Mouse (Mus musculus) G1E (cell line): Measurements from ENCODE around the gene Ctse.

Source experiments
- CTCF ChIP-seq: IDR thresholded peaks from 2 replicates; pipeline ENCODE4 v1.5.1; 2012; ENCODE audit warnings: low read depth, low read length, inconsistent platforms, mixed read lengths
- GATA1 ChIP-seq: IDR thresholded peaks from 2 replicates; pipeline ENCODE4 v1.6.1; 2012; ENCODE audit warnings: borderline replicate concordance, low read length, inconsistent platforms, mixed read lengths
- GATA2 ChIP-seq: IDR thresholded peaks from 2 replicates; pipeline ENCODE4 v1.6.1; 2012; ENCODE audit warnings: low read depth, low read length, inconsistent platforms, borderline replicate concordance
- TAL1 ChIP-seq: conservative IDR thresholded peaks from 2 replicates; pipeline ENCODE4 v1.6.1; 2012; ENCODE audit warnings: low read depth, low read length, inconsistent platforms, mixed read lengths

DNA sequence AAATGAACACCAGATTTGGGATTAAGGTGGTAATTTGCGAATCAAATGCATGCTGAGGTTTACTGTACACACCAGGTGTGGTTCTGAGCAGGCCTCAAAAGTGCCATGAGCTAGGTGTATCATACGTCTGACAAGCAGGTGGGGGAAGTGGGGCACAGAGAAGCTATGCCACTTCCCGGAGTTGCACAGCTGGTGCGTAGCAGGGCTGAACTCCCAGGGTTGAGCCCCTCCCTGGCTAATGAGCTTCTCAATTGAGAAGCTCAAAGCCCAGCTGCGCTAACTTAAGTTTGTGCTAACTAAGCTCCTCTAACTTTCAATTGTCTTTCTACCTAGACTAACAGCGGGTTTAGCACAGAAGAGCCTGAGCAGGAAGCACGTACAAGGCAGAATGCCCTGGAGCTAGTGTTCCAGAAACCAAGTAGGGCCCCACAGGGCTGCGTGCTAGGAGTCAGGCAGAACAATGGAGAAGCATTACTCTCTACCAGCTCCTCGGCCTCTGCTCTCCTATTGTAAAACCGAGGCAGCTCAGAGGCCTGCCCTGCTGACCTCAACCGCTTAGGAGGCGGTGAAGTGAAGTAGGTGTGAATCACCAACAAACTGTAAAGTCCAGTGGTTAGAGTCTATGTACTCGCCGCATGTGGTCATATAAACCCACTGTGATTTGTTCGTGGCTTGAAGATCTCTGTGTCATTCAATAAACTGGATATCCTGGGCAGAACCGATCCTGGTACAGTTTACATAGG lies 81.0 kb downstream of the Ctse start:
- TF ChIP-seq GATA2 (no peak), CTCF (no peak), TAL1 (no peak), GATA1 (no peak)
